Mouse (Mus musculus) myocyte (in vitro differentiated cells): ENCODE measurements around the gene Srgap2.

ENCODE experiments used
- CEBPB ChIP-seq: IDR thresholded peaks from 2 replicates; pipeline ENCODE4 v1.6.1; 2011; ENCODE audit warnings: mild to moderate bottlenecking, moderate library complexity; ENCODE audit not compliant: poor library complexity, insufficient read depth, severe bottlenecking
- E2F4 ChIP-seq: IDR thresholded peaks from one replicate; pipeline ENCODE4 v1.6.1; 2011; ENCODE audit warnings: mild to moderate bottlenecking, control low read depth, moderate library complexity; ENCODE audit not compliant: insufficient read depth
- MAX ChIP-seq: IDR thresholded peaks from one replicate; pipeline ENCODE4 v1.6.1; 2011; ENCODE audit warnings: low read depth, mild to moderate bottlenecking, control low read depth
- MYOD1 ChIP-seq, 3 experiments: IDR thresholded peaks; one replicate each; pipeline ENCODE4 v1.6.1; 2011; ENCODE audit warnings: control low read depth in 2 of 3, low read depth in 2 of 3, mild to moderate bottlenecking in 2 of 3, moderate library complexity in 1 of 3; ENCODE audit not compliant: insufficient read length in 2 of 3, control insufficient read depth in 1 of 3
- MYOG ChIP-seq, 3 experiments: IDR thresholded peaks; one replicate each; pipeline ENCODE4 v1.6.1; 2011; ENCODE audit warnings: control low read depth in 2 of 3, low read depth in 2 of 3, mild to moderate bottlenecking in 2 of 3; ENCODE audit not compliant: insufficient read length in 2 of 3, control insufficient read depth in 1 of 3, insufficient read depth in 1 of 3
- POLR2A ChIP-seq: IDR thresholded peaks from one replicate; pipeline ENCODE4 v1.6.1; 2011; ENCODE audit warnings: low read depth, mild to moderate bottlenecking, control low read depth, moderate library complexity; ENCODE audit not compliant: insufficient read length
- POLR2AphosphoS2 ChIP-seq: IDR thresholded peaks from one replicate; pipeline ENCODE4 v1.6.1; 2011; ENCODE audit warnings: low read depth, control low read depth; ENCODE audit not compliant: insufficient read length
- REST ChIP-seq: IDR thresholded peaks from one replicate; pipeline ENCODE4 v1.6.1; 2011; ENCODE audit warnings: mild to moderate bottlenecking, control low read depth, moderate library complexity; ENCODE audit not compliant: insufficient read depth, insufficient read length
- SRF ChIP-seq: IDR thresholded peaks from one replicate; pipeline ENCODE4 v1.6.1; 2011; ENCODE audit warnings: low read depth; ENCODE audit not compliant: control insufficient read depth, insufficient read length
- TCF12 ChIP-seq: IDR thresholded peaks from one replicate; pipeline ENCODE4 v1.6.1; 2011; ENCODE audit warnings: mild to moderate bottlenecking, control low read depth; ENCODE audit not compliant: poor library complexity, insufficient read depth, severe bottlenecking
- TCF3 ChIP-seq: IDR thresholded peaks from one replicate; pipeline ENCODE4 v1.6.1; 2011; ENCODE audit warnings: low read depth, control low read depth; ENCODE audit not compliant: insufficient read length
- USF1 ChIP-seq: IDR thresholded peaks from one replicate; pipeline ENCODE4 v1.6.1; 2011; ENCODE audit warnings: low read depth, mild to moderate bottlenecking, control low read depth, moderate library complexity

GRCm38 (mm10) chr1:131446577-131446976 lies 80.6 kb downstream of the Srgap2 start:
- TF ChIP-seq POLR2AphosphoS2 = no peak
- TF ChIP-seq POLR2A = no peak
- TF ChIP-seq REST = no peak
- TF ChIP-seq USF1 = no peak
- TF ChIP-seq MAX = no peak
- TF ChIP-seq CEBPB = no peak
- TF ChIP-seq E2F4 = no peak
- no peak for TF ChIP-seq MYOD1 (IDR thresholded peaks at IDR 0.05; ENCODE audit: control insufficient read depth in 1 of 3, insufficient read length in 2 of 3, low read depth in 2 of 3)
- TF ChIP-seq SRF = no peak
- no peak for TF ChIP-seq TCF12
- TF ChIP-seq MYOG (IDR thresholded peaks at IDR 0.05; ENCODE audit: control insufficient read depth in 1 of 3, insufficient read depth in 1 of 3, insufficient read length in 2 of 3, low read depth in 2 of 3) = no peak
- TF ChIP-seq TCF3 = no peak
